8 mouse cellular contexts compared by ENCODE assay signal in the genomic region with DNA sequence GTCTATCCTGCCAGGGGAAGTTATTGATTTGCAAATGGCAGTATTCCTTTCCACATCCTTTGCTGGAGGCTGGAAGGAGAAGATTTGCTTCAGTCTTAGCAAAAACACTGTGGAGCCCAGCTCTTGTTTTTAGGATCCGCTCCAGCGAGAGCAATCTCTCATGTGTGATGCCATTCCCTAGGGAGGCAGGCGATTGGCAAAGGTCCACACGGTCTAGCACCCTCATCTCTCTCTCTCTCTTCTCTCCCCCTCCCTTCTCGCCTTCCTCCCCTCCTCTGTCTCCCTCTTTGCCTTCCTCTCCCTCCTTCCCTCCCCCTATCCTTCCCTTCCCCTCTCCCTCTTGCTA. TPM values are rescaled to one million over a fixed set of nuclear protein-coding genes. Genes with fewer than 3 reads are reported as not detected.
DNase-seq lines count a peak whose midpoint lies in the region; ATAC-seq and TF ChIP-seq lines count a peak whose summit lies in the region.

No protein-coding gene starts in this region.

- no peaks in the 10 kb centered on the region for H3K9me3 ChIP-seq in ES-Bruce4 (replicated peaks; ENCODE audit: control insufficient read depth, insufficient read depth, low read length, poor library complexity, severe bottlenecking)
- no peaks in the 10 kb centered on the region for H3K9me3 ChIP-seq in heart, embryonic 15.5 days (replicated peaks)
- no peaks in the 10 kb centered on the region for H3K9me3 ChIP-seq in liver, embryonic 13.5 days (replicated peaks)
- no peaks in the 10 kb centered on the region for H3K9me3 ChIP-seq in stomach, embryonic 14.5 days (ENCODE audit: control insufficient read depth, low read depth, low read length)

- 0 out of 2 replicates have a peak overlapping the region, but pooled peaks have one; percentile 14 for H3K27ac ChIP-seq in ES-Bruce4 (ENCODE audit: insufficient read depth, low read length)
- no peak overlapping the region for H3K27ac ChIP-seq in heart, embryonic 15.5 days
- H3K27ac ChIP-seq in liver, embryonic 13.5 days = no peak overlapping the region
- H3K27ac ChIP-seq in stomach, embryonic 14.5 days (ENCODE audit: low read length) = no peak overlapping the region

- WGBS in heart, embryonic 15.5 days = 32% methylated on average over 5 of the region's 5 CpGs
- 40% methylated on average over 5 of the region's 5 CpGs for whole genome bisulfite sequencing in liver, embryonic 13.5 days (ENCODE audit: insufficient replicate concordance)
- 46% methylated on average over 5 of the region's 5 CpGs for WGBS in stomach, embryonic 14.5 days

- no peak overlapping the region for H3K4me3 ChIP-seq in ES-Bruce4 (ENCODE audit: low read depth, low read length)
- peak overlapping the region; percentile 41 for H3K4me3 ChIP-seq in heart, embryonic 15.5 days
- H3K4me3 ChIP-seq in liver, embryonic 13.5 days (replicated peaks) = peak overlapping the region; percentile 18; the same call in 1 of the 2 replicates
- no peak overlapping the region for H3K4me3 ChIP-seq in stomach, embryonic 14.5 days (ENCODE audit: low read depth, low read length)

- no peaks in the 10 kb centered on the region for H3K27me3 ChIP-seq in ES-Bruce4 (ENCODE audit: control insufficient read depth, insufficient read depth, low read length, poor library complexity, severe bottlenecking)
- no peaks in the 10 kb centered on the region for H3K27me3 ChIP-seq in heart, embryonic 15.5 days
- no peaks in the 10 kb centered on the region for H3K27me3 ChIP-seq in liver, embryonic 13.5 days
- no peaks in the 10 kb centered on the region for H3K27me3 ChIP-seq in stomach, embryonic 14.5 days (ENCODE audit: control insufficient read depth, insufficient read depth, low read length)

- no peaks in the 10 kb centered on the region for H3K36me3 ChIP-seq in ES-Bruce4 (ENCODE audit: control insufficient read depth, insufficient read depth, low read length, poor library complexity, severe bottlenecking)
- no peaks in the 10 kb centered on the region for H3K36me3 ChIP-seq in heart, embryonic 15.5 days
- H3K36me3 ChIP-seq in liver, embryonic 13.5 days = no peaks in the 10 kb centered on the region
- no peaks in the 10 kb centered on the region for H3K36me3 ChIP-seq in stomach, embryonic 14.5 days (ENCODE audit: control insufficient read depth, insufficient read depth, low read length)

- TF ChIP-seq CTCF in ES-Bruce4 (IDR thresholded peaks at IDR 0.05; ENCODE audit: low read depth, low read length) = no peak

- H3K4me2 ChIP-seq in heart, embryonic 15.5 days = peak overlapping the region; percentile 71
- H3K4me2 ChIP-seq in liver, embryonic 13.5 days = peak overlapping the region; percentile 55
- peak overlapping the region; percentile 30 for H3K4me2 ChIP-seq in stomach, embryonic 14.5 days (replicated peaks; ENCODE audit: low read depth, low read length)

- H3K4me1 ChIP-seq in ES-Bruce4 (ENCODE audit: control insufficient read depth, insufficient read depth, low read length) = peaks cover 10% of the 10 kb centered on the region
- H3K4me1 ChIP-seq in heart, embryonic 15.5 days (replicated peaks) = peaks cover 22% of the 10 kb centered on the region
- H3K4me1 ChIP-seq in liver, embryonic 13.5 days (replicated peaks) = peaks cover 32% of the 10 kb centered on the region
- H3K4me1 ChIP-seq in stomach, embryonic 14.5 days (ENCODE audit: control insufficient read depth, insufficient read depth, low read length) = peaks cover 21% of the 10 kb centered on the region

- DNase-seq in frontal cortex, postnatal 36 days (ENCODE audit: low spot score in 2 of 2) = peak; percentile 38 to 44
- no peak for DNase-seq in frontal cortex, postnatal 10 days (ENCODE audit: low spot score in 2 of 2)
- no peak for DNase-seq in liver, embryonic 13.5 days
- no peak for DNase-seq in ovary, adult 18-20 months (ENCODE audit: low spot score)

- TF ChIP-seq EP300 in ES-Bruce4 (IDR thresholded peaks at IDR 0.05; ENCODE audit: insufficient read depth, low read depth, low read length) = no peak

- no peak overlapping the region for H3K9ac ChIP-seq in ES-Bruce4 (ENCODE audit: low read depth, poor library complexity, severe bottlenecking)
- 0 out of 2 replicates have a peak overlapping the region, but pooled peaks have one; percentile 8 for H3K9ac ChIP-seq in heart, embryonic 15.5 days
- no peak overlapping the region for H3K9ac ChIP-seq in liver, embryonic 13.5 days
- H3K9ac ChIP-seq in stomach, embryonic 14.5 days (replicated peaks; ENCODE audit: low read depth, low read length) = no peak overlapping the region

- no peak for TF ChIP-seq POLR2A in ES-Bruce4 (IDR thresholded peaks at IDR 0.05; ENCODE audit: insufficient read depth, low read length)

- no peak for ATAC-seq in heart, embryonic 15.5 days (replicated peaks; ENCODE audit: insufficient number of reproducible peaks, insufficient read depth, low FRiP score, low read depth)
- ATAC-seq in liver, embryonic 13.5 days (ENCODE audit: low read depth) = no peak
- no peak for ATAC-seq in stomach, embryonic 14.5 days (ENCODE audit: insufficient number of reproducible peaks, insufficient read depth, low FRiP score, low read depth)
- ATAC-seq in monocyte, adult 5-6 weeks (replicated peaks; ENCODE audit: insufficient number of reproducible peaks, low FRiP score, low TSS enrichment, poor library complexity, severe bottlenecking) = no peak

RNA-seq across cellular contexts. Expression of a gene that starts 29.0 kb away (rescaled TPM):
- polyA plus RNA-seq in ES-Bruce4 (2011; ENCODE audit: insufficient read depth, insufficient read length, low read depth, missing spikeins) = 16.1 and 17.5 TPM in 2 replicates
- polyA plus RNA-seq in heart, embryonic 15.5 days (2015; fragmentation: Nextera tagmentation; extraction: Ambion mirVana) = 7.8 and 10.2 TPM in 2 replicates
- polyA plus RNA-seq in liver, embryonic 13.5 days (2015; fragmentation: Nextera tagmentation; extraction: Ambion mirVana) = 9.0 and 15.2 TPM in 2 replicates
- polyA plus RNA-seq in stomach, embryonic 14.5 days (2014; fragmentation: Nextera tagmentation; extraction: Ambion mirVana) = 17.6 and 21.5 TPM in 2 replicates
- total RNA-seq in monocyte, adult 5-6 weeks (2017) = 46.2 to 73.7 TPM (median 53.1 TPM) in 3 replicates

Comparison
In these comparisons a context has a peak if more than half of its experiments do, and no peak if none do; other contexts are left out.
1. DNase-seq: peak in frontal cortex, postnatal 36 days (2 of 2); none in frontal cortex, postnatal 10 days (0 of 2), liver, embryonic 13.5 days (single experiment) and ovary, adult 18-20 months (single experiment).
2. H3K4me3 ChIP-seq: peak in heart, embryonic 15.5 days (single experiment) and liver, embryonic 13.5 days (single experiment); none in ES-Bruce4 (single experiment) and stomach, embryonic 14.5 days (single experiment).
3. Peak in every context shown above with its lines, with median percentiles within 50 percentile points of each other: H3K4me2 ChIP-seq.